ENCODE assay signal across 8 mouse cellular contexts in the genomic region with DNA sequence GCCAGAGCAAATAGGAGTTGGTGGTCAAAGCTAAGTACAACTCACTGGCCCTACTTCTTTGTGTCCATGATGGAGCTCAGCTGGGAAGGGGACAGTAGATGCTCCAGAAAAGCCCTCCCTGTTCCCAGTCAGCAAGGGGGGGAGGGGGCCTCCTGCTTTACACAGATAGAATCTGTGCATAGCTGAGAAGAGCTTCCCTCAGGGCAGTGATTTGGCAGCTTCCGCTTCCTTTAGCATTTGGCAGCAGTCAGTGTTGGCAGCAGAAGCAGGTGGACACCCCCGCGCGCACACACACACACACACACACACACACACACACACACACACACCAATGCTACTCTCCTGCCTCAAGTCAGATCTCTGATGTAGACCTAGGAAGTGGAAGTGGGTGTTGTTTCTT. TPM values are rescaled to one million over a fixed set of nuclear protein-coding genes. Genes with fewer than 3 reads are reported as not detected.
A peak's percentile ranks its signal among the peaks of the same experiment; 100 is the strongest.
DNase-seq lines count a peak whose midpoint lies in the region; ATAC-seq lines count a peak whose summit lies in the region.
"Had no signal": no experiment of that assay in that cellular context is flagged by ENCODE, and none has a peak within 500 bp of the region (broad histone marks: within the 10 kb centered on the region; RNA-seq: fewer than 3 reads in every experiment).

No protein-coding gene starts in this region.

- WGBS in kidney, embryonic 14.5 days, result 90% methylated on average over 4 of the region's 4 CpGs
- 47% methylated on average over 4 of the region's 4 CpGs for WGBS in embryonic facial prominence, embryonic 15.5 days
- 90% methylated on average over 4 of the region's 4 CpGs for WGBS in heart, embryonic 10.5 days

- H3K27me3 ChIP-seq in kidney, embryonic 14.5 days (ENCODE audit: control insufficient read depth, insufficient read depth, low read length), result no peaks in the 10 kb centered on the region
- H3K27me3 ChIP-seq in embryonic facial prominence, embryonic 15.5 days, result no peaks in the 10 kb centered on the region
- H3K27me3 ChIP-seq in heart, embryonic 10.5 days (ENCODE audit: insufficient read depth, poor library complexity, severe bottlenecking), result no peaks in the 10 kb centered on the region

- no peaks in the 10 kb centered on the region for H3K9me3 ChIP-seq in kidney, embryonic 14.5 days (ENCODE audit: control insufficient read depth, low read length)
- no peaks in the 10 kb centered on the region for H3K9me3 ChIP-seq in embryonic facial prominence, embryonic 15.5 days (replicated peaks)
- no peaks in the 10 kb centered on the region for H3K9me3 ChIP-seq in heart, embryonic 10.5 days

- H3K27ac ChIP-seq in kidney, embryonic 14.5 days (ENCODE audit: low read depth, low read length), result no peak overlapping the region
- no peak overlapping the region for H3K27ac ChIP-seq in embryonic facial prominence, embryonic 15.5 days (replicated peaks)
- H3K27ac ChIP-seq in heart, embryonic 10.5 days, result no peak overlapping the region

- H3K4me1 ChIP-seq in kidney, embryonic 14.5 days (ENCODE audit: control insufficient read depth, insufficient read depth, low read length), result no peaks in the 10 kb centered on the region
- H3K4me1 ChIP-seq in embryonic facial prominence, embryonic 15.5 days, result peaks cover 5% of the 10 kb centered on the region; the same call in 1 of the 2 replicates
- peaks cover 18% of the 10 kb centered on the region for H3K4me1 ChIP-seq in heart, embryonic 10.5 days

- H3K4me2 ChIP-seq in kidney, embryonic 14.5 days (replicated peaks; ENCODE audit: low read depth, low read length), result no peak overlapping the region
- H3K4me2 ChIP-seq in embryonic facial prominence, embryonic 15.5 days (replicated peaks), result no peak overlapping the region

- no peak overlapping the region for H3K9ac ChIP-seq in kidney, embryonic 14.5 days (ENCODE audit: low read depth, low read length)
- no peak overlapping the region for H3K9ac ChIP-seq in embryonic facial prominence, embryonic 15.5 days

- H3K36me3 ChIP-seq in kidney, embryonic 14.5 days (ENCODE audit: control insufficient read depth, insufficient read depth, low read length), result no peaks in the 10 kb centered on the region
- no peaks in the 10 kb centered on the region for H3K36me3 ChIP-seq in embryonic facial prominence, embryonic 15.5 days
- H3K36me3 ChIP-seq in heart, embryonic 10.5 days, result 0 out of 2 replicates have a peak, but pooled peaks cover 4% of the 10 kb centered on the region

- no peak overlapping the region for H3K4me3 ChIP-seq in kidney, embryonic 14.5 days (ENCODE audit: low read length)
- H3K4me3 ChIP-seq in embryonic facial prominence, embryonic 15.5 days (replicated peaks), result no peak overlapping the region
- H3K4me3 ChIP-seq in heart, embryonic 10.5 days, result no peak overlapping the region

- ATAC-seq in kidney, embryonic 14.5 days (ENCODE audit: low FRiP score, low TSS enrichment), result no peak
- ATAC-seq in embryonic facial prominence, embryonic 15.5 days (ENCODE audit: insufficient number of reproducible peaks, low FRiP score, low TSS enrichment, low read depth), result peak; percentile 35; the same call in 1 of the 2 replicates
- ATAC-seq: inflammation-experienced regulatory T-cells, adult 6 months had no signal

- DNase-seq in kidney, adult 11 months, result peak; percentile 24
- DNase-seq in adrenal gland, postnatal 14 days, result peak; percentile 68
- peak; percentile 51 for DNase-seq in lung, postnatal 14 days
- DNase-seq in layer of hippocampus, adult 9-10 months (ENCODE audit: low spot score), result no peak
- DNase-seq in heart, embryonic 10.5 days (ENCODE audit: low spot score), result no peak

RNA-seq across cellular contexts. Expression of gene Nr2c2, which starts 49.1 kb away (rescaled TPM):
- polyA plus RNA-seq in kidney, embryonic 14.5 days (2014; fragmentation: Nextera tagmentation; extraction: Ambion mirVana), result 19.4 and 25.4 TPM in 2 replicates
- 35.9 and 42.7 TPM in 2 replicates for total RNA-seq in adrenal gland, postnatal 14 days (2021)
- 25.3 and 25.9 TPM in 2 replicates for polyA plus RNA-seq in embryonic facial prominence, embryonic 15.5 days (2015; fragmentation: Nextera tagmentation; extraction: Ambion mirVana)
- polyA plus RNA-seq in heart, embryonic 10.5 days (2016; fragmentation: Nextera tagmentation; extraction: Ambion mirVana), result 15.0 and 15.6 TPM in 2 replicates

Comparison
In these comparisons a context has a peak if more than half of its experiments do, and no peak if none do; other contexts are left out.
1. DNase-seq: peak in kidney, adult 11 months (single experiment), adrenal gland, postnatal 14 days (single experiment) and lung, postnatal 14 days (single experiment); none in layer of hippocampus, adult 9-10 months (single experiment) and heart, embryonic 10.5 days (single experiment).